Mouse (Mus musculus): ENCODE results near the gene Cep70. TPM values are rescaled to one million over a fixed set of nuclear protein-coding genes. Genes with fewer than 3 reads are reported as not detected.

Gene Cep70
- 2.0 and 2.8 TPM in 2 replicates for polyA plus RNA-seq (2012; rRNA removed)

GRCm38 (mm10) chr9:99243190-99243894, at the start of gene Cep70:
Gene Cep70, plus strand, starts transcription at chr9:99243367.

GRCm38 (mm10) chr9:99237139-99237538, 6.0 kb upstream of the Cep70 start, which contains the start of gene Faiml:
Gene Faiml, minus strand, starts transcription at chr9:99237239.

Other genes starting within 250 kb of the Cep70 start
- not detected in 2 replicates for gene Gm1123, start 207.7 kb upstream of the Cep70 start, polyA plus RNA-seq (2012; rRNA removed)
- gene Pik3cb, start 102.7 kb upstream of the Cep70 start, polyA plus RNA-seq (2012; rRNA removed) = 2.2 TPM in 2 replicates
- gene Faiml, start 6.1 kb upstream of the Cep70 start, polyA plus RNA-seq (2012; rRNA removed) = not detected in 2 replicates
- gene Esyt3, start 115.2 kb downstream of the Cep70 start, polyA plus RNA-seq (2012; rRNA removed) = 7.5 and 8.5 TPM in 2 replicates
- 58.6 and 76.4 TPM in 2 replicates for gene Mras, start 194.0 kb downstream of the Cep70 start, polyA plus RNA-seq (2012; rRNA removed)
- gene Nme9, start 208.1 kb downstream of the Cep70 start, polyA plus RNA-seq (2012; rRNA removed) = 9.5 and 12.6 TPM in 2 replicates